Mouse (Mus musculus): ENCODE data around the gene Vmn1r84.

Gene Vmn1r84
- long read RNA-seq, experiment 1 = 0 reads
- long read RNA-seq, experiment 2 = 0 reads

GRCm38 (mm10) chr7:12369173-12369572 is at the start of gene Vmn1r84:
Gene Vmn1r84, minus strand, starts transcription at chr7:12369273.
- intact Hi-C loops (cut with DNase I) = no loop called here

- intact Hi-C loops (cut with DNase I) = no loop called here
These were observed 39.7 kb downstream of the Vmn1r84 start, which contains the start of gene Vmn1r83 for GRCm38 (mm10) chr7:12329381-12329780. Gene Vmn1r83, minus strand, starts transcription at chr7:12329481.

Small RNAs within 50 kb of the gene (microRNA-seq; reads per million reads assigned to microRNA genes)
- 0 reads per million in 2 experiments for gene Gm23521

Data from adrenal gland (tissue).